Mouse (Mus musculus) liver, postnatal 0 days (tissue): ENCODE data around the gene Stx12.

Source experiments
- CTCF ChIP-seq: sonication (generic); IDR thresholded peaks from 2 replicates; pipeline ENCODE4 v1.5.1; 2016; ENCODE audit warnings: antibody characterized with exemption, low read depth
- EP300 ChIP-seq: IDR thresholded peaks from 2 replicates; pipeline ENCODE4 v1.6.1; 2016; ENCODE audit warnings: antibody characterized with exemption, low read depth, mild to moderate bottlenecking

- no peak for TF ChIP-seq EP300
- no peak for TF ChIP-seq CTCF
Observed at GRCm38 (mm10) chr4:132843705-132844071, 40.6 kb downstream of the Stx12 start.
